Mouse (Mus musculus) heart, embryonic 16.5 days (tissue): ENCODE measurements around the gene Eif4b. TPM values are rescaled to one million over a fixed set of nuclear protein-coding genes. Genes with fewer than 3 reads are reported as not detected.

Experiments used
- ATAC-seq: fragments of 200-750 bp; cut with Nextera tagmentation; replicated peaks from 2 replicates; pipeline ENCODE4 v1.8.0; 2017; ENCODE audit warnings: moderate number of reproducible peaks; ENCODE audit not compliant: insufficient read depth, low FRiP score; ENCODE audit errors: extremely low read depth
- H3K27ac ChIP-seq: fragments of 300-500 bp; sonication (generic); 2 replicates; pipeline ENCODE4 v1.5.1; 2014; ENCODE audit warnings: mild to moderate bottlenecking, low read length, control low read depth, moderate library complexity
- H3K27me3 ChIP-seq: fragments of 300-500 bp; sonication (generic); 2 replicates; pipeline ENCODE4 v1.6.1; 2014; ENCODE audit warnings: low read length, mixed read lengths; ENCODE audit not compliant: control insufficient read depth, insufficient read depth
- H3K36me3 ChIP-seq: fragments of 300-500 bp; sonication (generic); 2 replicates; pipeline ENCODE4 v1.6.1; 2014; ENCODE audit not compliant: control insufficient read depth, insufficient read depth
- H3K4me1 ChIP-seq: fragments of 300-500 bp; sonication (generic); 2 replicates; pipeline ENCODE4 v1.6.1; 2014; ENCODE audit warnings: low read length, mixed read lengths; ENCODE audit not compliant: control insufficient read depth, insufficient read depth
- H3K4me2 ChIP-seq: fragments of 300-500 bp; sonication (generic); 2 replicates; pipeline ENCODE4 v1.6.1; 2014; ENCODE audit warnings: low read depth, mild to moderate bottlenecking, control low read depth, low read length
- H3K4me3 ChIP-seq: fragments of 300-500 bp; sonication (generic); 2 replicates; pipeline ENCODE4 v1.5.1; 2014; ENCODE audit warnings: mild to moderate bottlenecking, control low read depth, low read length
- H3K9ac ChIP-seq: fragments of 300-500 bp; sonication (generic); 2 replicates; pipeline ENCODE4 v1.6.1; 2014; ENCODE audit warnings: low read length, control low read depth
- H3K9me3 ChIP-seq: fragments of 300-500 bp; sonication (generic); replicated peaks from 2 replicates; pipeline ENCODE4 v1.6.1; 2016; ENCODE audit warnings: low read length; ENCODE audit not compliant: control insufficient read depth
- WGBS: fragments of 180-500 bp; shearing (Covaris S2); extraction: QIAGEN DNeasy Blood & Tissue Kit; methylation state at CpG from one replicate; pipeline ENCODE4 v1.1.7; 2014; 5-methylcytosine and 5-hydroxymethylcytosine counted together
- polyA plus RNA-seq: library from polyadenylated mRNA; unstranded; fragments of >200 nt; fragmentation: Nextera tagmentation; extraction: Ambion mirVana; gene quantifications from 2 replicates; pipeline ENCODE4 v1.2.1, GENCODE M21; 2015

The Eif4b gene
- polyA plus RNA-seq, 1 experiment from 2014 or later = 75.0 TPM

- Histone ChIP-seq H3K4me2 (peak overlapping the region; percentile 97), H3K9me3 (no peaks in the 10 kb centered on the region), H3K36me3 (peaks cover 4% of the 10 kb centered on the region; the same call in 1 of the 2 replicates), H3K27me3 (no peaks in the 10 kb centered on the region), H3K4me1 (peaks cover 90% of the 10 kb centered on the region), H3K4me3 (peak overlapping the region; percentile 73), H3K27ac (peak overlapping the region; percentile 98), H3K9ac (peak overlapping the region; percentile 87)
- ATAC-seq = no peak
- WGBS = 20% methylated on average over 12 of the region's 12 CpGs
These were observed 30.5 kb downstream of the Eif4b start for GRCm38 (mm10) chr15:102103947-102104555.

DNA sequence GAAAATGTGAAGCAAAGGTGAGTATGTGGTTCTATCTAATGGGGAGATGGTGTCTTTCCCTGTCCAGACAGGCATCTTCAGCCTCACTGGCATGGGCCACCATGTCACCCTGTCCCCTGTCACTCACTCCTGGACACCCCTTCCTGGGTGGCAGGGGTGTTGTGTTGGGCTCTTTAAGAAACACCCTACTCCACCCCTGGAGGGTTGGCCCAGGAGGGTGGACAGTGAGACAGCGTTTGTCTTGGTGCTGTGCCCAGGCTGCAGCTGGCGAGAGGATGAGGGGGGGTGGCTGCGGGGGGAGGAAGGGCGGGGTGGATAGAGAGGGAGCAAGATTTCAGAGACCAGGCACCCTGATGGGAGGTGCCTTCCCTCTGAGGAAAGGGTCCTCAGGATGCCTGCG, 31.8 kb downstream of the Eif4b start:
- no peak for ATAC-seq
- Histone ChIP-seq H3K9ac (peak overlapping the region; percentile 35; the same call in 1 of the 2 replicates), H3K4me2 (peak overlapping the region; percentile 97), H3K27ac (peak overlapping the region; percentile 45), H3K4me3 (peak overlapping the region; percentile 7; the same call in 1 of the 2 replicates), H3K27me3 (no peaks in the 10 kb centered on the region), H3K9me3 (no peaks in the 10 kb centered on the region), H3K4me1 (peaks cover 85% of the 10 kb centered on the region), H3K36me3 (peaks cover 13% of the 10 kb centered on the region; the same call in 1 of the 2 replicates)
- 25% methylated on average over 5 of the region's 5 CpGs for WGBS

DNA sequence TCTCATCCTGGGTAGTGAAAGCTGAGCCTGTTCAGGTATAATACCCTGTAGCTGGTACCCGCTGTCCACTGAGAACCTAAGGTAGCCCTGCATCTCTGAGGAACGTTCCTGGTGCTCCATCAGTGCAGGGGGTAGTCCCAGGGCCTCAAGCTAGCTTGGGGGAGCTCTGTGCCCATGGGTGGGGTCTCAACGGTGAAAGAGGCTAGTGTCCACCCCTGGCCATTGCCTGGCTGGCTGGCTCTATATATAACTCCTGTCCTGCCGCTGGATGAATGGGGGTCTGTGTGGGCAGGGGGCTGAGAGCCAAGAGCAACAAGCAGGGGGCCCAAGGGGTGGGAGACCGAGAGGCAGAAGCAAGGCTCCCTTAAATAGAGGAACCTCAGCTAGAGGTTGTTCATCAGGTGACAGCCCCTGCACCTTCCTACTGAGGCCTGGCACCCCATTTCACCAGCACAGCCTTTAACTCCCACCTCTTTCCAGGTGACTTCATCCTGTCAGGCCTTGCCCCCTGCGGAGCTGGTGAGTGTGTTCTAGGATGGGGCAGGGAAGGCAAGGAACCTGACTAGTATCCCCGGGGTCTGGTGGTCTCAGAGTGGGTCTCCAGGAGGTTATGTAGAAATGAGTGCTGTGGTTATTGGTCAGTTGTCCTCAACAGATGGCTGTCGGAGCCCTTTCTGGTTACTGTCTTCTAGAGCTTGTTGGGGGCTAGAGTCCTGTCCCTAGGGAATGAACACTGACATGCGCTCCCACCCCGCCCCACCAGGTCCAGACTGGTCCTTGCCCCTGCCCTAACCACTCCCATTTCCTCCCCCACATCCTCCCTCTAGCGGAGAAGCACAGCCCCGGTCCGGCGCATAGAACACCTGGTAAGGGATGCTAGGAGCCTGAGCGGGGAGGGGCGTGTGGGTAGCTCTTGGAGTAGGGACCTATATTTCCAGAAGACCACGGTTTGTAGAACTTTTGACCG, 32.5 kb downstream of the Eif4b start:
- Histone ChIP-seq H3K36me3 (peaks cover 18% of the 10 kb centered on the region; the same call in 1 of the 2 replicates), H3K4me1 (peaks cover 79% of the 10 kb centered on the region), H3K27ac (no peak overlapping the region; the same call in 1 of the 2 replicates), H3K4me2 (peak overlapping the region; percentile 97), H3K27me3 (no peaks in the 10 kb centered on the region), H3K9ac (peak overlapping the region; percentile 23; the same call in 1 of the 2 replicates), H3K9me3 (no peaks in the 10 kb centered on the region), H3K4me3 (peak overlapping the region; percentile 7; the same call in 1 of the 2 replicates)
- 32% methylated on average over 18 of the region's 18 CpGs for WGBS
- no peak for ATAC-seq

DNA sequence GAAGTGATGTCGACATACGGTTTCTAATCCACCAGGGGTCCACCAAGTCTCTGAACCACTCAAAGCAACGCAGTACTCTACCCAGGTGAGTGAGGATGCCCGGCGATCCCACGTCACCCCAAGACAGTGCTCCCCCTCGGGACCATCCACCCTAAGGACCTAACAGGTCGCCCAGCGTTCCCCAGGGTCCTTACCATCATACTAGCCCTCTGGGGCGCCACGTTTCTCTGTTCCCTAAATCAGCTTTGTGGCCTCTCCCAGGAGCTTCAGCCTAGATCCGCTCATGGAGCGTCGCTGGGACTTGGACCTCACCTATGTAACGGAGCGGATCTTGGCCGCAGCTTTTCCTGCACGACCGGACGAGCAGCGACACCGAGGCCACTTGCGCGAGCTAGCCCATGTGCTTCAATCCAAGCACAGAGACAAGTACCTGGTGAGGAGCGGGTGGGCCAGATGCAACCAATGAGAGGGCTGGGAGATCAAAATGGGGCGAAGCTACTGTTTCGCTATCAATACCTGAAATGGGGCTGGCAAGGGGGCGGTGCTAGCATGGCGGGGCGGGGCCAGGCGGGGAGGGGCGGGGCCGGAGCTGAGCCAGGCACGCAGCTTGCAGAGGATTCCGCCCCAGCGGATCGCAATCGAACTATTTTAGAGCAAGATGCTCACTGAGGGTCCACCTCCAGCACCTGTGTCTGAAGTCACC, 33.3 kb downstream of the Eif4b start:
- Histone ChIP-seq H3K9ac (no peak overlapping the region), H3K36me3 (peaks cover 24% of the 10 kb centered on the region)
- WGBS = 26% methylated on average over 38 of the region's 38 CpGs

DNA sequence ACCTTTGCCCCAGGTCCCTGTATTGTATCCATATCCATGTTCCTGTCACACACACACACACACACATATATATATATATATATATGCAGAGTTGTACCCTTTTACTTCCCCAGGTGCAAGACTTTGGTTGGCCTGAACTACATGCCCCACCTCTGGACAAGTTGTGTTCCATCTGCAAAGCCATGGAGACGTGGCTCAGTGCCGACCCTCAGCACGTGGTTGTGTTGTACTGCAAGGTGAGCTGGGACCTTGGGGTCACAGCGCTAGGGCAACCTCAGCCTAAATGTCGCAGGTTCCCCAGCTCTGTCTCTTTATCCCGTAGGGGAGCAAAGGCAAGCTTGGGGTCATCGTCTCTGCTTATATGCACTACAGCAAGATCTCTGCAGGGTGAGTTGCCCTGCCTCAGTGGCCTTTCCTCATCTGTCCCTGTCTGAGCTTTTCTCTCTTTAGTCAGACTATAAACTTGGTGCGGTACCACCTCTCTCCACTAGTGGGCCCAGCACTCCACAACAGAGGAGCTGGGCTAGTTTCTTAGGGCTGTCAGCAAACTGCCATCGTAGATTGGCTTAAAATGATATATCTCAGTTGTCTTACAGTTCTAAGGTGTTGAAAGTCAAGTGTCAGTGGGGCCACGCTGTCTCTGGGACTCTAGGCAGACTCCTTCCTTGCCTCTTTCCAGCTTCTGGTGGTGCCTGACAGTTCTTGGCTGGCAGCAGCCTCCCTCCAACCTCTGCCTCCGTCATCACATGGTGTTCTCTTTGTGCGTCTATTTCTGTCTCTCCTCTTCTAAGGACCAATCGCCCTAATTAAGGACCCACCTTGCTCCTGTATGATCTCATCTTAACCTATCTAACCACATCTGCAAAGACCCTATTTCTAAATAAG, 34.4 kb downstream of the Eif4b start:
- no peak overlapping the region for H3K9ac ChIP-seq
- no peak overlapping the region for H3K4me2 ChIP-seq
- no peaks in the 10 kb centered on the region for H3K9me3 ChIP-seq
- peak overlapping the region; percentile 30; the same call in 1 of the 2 replicates for H3K27ac ChIP-seq
- H3K27me3 ChIP-seq = no peaks in the 10 kb centered on the region
- H3K36me3 ChIP-seq = peaks cover 29% of the 10 kb centered on the region
- 40% methylated on average over 13 of the region's 13 CpGs for WGBS
- H3K4me3 ChIP-seq = no peak overlapping the region
- peaks cover 61% of the 10 kb centered on the region for H3K4me1 ChIP-seq
- no peak for ATAC-seq

More for the DNA sequence above, 33.3 kb downstream of the Eif4b start:
- no peaks in the 10 kb centered on the region for H3K27me3 ChIP-seq
- H3K27ac ChIP-seq = no peak overlapping the region
- ATAC-seq = no peak
- peaks cover 71% of the 10 kb centered on the region for H3K4me1 ChIP-seq
- H3K4me2 ChIP-seq = peak overlapping the region; percentile 42
- peak overlapping the region; percentile 5; the same call in 1 of the 2 replicates for H3K4me3 ChIP-seq
- H3K9me3 ChIP-seq = no peaks in the 10 kb centered on the region

DNA sequence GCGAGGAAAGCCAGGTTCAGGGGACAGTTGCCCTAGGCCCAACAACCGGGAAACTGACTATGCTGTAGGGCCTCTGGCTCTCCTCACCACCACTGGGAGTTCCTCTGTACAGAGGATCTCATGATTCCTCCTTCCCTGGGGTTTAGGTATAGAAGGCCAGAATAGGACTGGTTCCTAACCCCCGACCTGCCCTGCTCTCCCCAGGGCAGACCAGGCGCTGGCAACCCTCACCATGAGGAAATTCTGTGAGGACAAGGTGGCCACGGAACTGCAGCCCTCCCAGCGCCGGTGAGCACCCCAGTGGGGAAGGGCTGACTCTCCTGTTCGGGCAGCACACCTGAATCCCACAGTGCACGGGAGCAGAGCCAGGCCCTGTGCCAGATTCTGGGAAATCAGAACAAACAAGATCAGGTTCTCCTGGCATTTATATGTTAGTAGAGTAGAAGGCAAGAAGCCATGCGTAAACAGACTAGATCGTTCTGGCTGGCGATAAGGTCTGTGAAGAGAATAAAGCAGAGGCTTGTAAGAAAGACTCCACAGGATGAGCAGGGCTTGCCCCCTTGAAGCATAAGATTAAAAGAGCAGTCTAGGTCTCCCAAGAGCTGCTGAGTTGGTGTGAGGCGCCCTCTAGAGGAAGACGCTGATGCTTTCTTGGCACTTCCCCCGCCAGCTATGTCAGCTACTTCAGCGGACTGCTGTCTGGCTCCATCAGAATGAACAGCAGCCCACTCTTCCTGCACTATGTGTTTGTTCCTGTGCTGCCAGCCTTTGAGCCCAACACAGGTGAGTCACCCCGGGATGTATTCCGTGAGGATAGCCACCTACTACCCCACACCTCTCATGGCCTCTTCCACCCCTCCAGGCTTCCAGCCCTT, 35.3 kb downstream of the Eif4b start:
- ATAC-seq = peak; percentile 29
- Histone ChIP-seq H3K4me2 (no peak overlapping the region), H3K36me3 (peaks cover 32% of the 10 kb centered on the region), H3K9me3 (no peaks in the 10 kb centered on the region), H3K9ac (peak overlapping the region; percentile 28), H3K27me3 (no peaks in the 10 kb centered on the region), H3K4me3 (no peak overlapping the region), H3K27ac (peak overlapping the region; percentile 30), H3K4me1 (peaks cover 51% of the 10 kb centered on the region)
- whole genome bisulfite sequencing = 45% methylated on average over 18 of the region's 18 CpGs

DNA sequence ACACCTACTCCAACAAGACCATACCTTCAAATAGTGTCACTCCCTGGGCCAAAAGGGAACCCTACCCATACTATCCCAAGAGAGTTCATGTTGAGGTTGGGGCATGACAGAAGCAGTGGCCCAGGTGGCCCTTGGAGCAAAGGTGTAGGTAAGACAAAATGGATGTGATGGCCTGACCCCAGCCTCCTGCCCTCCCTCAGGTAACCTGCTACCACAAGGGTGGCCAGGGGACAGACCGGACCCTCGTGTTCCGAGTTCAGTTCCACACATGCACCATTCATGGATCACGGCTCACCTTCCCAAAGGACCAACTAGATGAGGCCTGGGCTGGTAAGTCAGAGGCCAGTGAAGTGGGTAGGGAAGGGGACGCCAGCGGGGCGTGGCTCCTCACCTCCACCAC, 36.7 kb downstream of the Eif4b start:
- H3K4me1 ChIP-seq = peaks cover 37% of the 10 kb centered on the region
- no peak overlapping the region for H3K4me3 ChIP-seq
- H3K4me2 ChIP-seq = no peak overlapping the region
- 94% methylated on average over 7 of the region's 7 CpGs for WGBS
- no peak for ATAC-seq
- no peaks in the 10 kb centered on the region for H3K27me3 ChIP-seq
- peaks cover 35% of the 10 kb centered on the region for H3K36me3 ChIP-seq
- no peak overlapping the region for H3K9ac ChIP-seq
- H3K9me3 ChIP-seq = no peaks in the 10 kb centered on the region
- H3K27ac ChIP-seq = no peak overlapping the region
